Mouse (Mus musculus) embryonic facial prominence, embryonic 11.5 days (tissue): ENCODE data around the gene Ppt2. TPM values are rescaled to one million over a fixed set of nuclear protein-coding genes. Genes with fewer than 3 reads are reported as not detected.
A peak's percentile ranks its signal among the peaks of the same experiment; 100 is the strongest.

ENCODE experiments used
- ATAC-seq: fragments of 200-750 bp; cut with Nextera tagmentation; replicated peaks from 2 replicates; pipeline ENCODE4 v1.8.0; 2017; ENCODE audit warnings: low read depth; ENCODE audit not compliant: insufficient number of reproducible peaks, low FRiP score, low TSS enrichment
- DNase-seq: peaks from one replicate; pipeline ENCODE4 v3.0.0-alpha.2; 2015; ENCODE audit warnings: low spot score
- H3K27ac ChIP-seq: fragments of 300-500 bp; sonication (generic); replicated peaks from 2 replicates; pipeline ENCODE4 v1.5.1; 2014; ENCODE audit warnings: mild to moderate bottlenecking, low read depth, low read length, control low read depth
- H3K27me3 ChIP-seq: fragments of 300-500 bp; sonication (generic); 2 replicates; pipeline ENCODE4 v1.6.1; 2014; ENCODE audit warnings: mild to moderate bottlenecking, low read length, moderate library complexity, mixed read lengths; ENCODE audit not compliant: control insufficient read depth, insufficient read depth
- H3K36me3 ChIP-seq: fragments of 300-500 bp; sonication (generic); replicated peaks from 2 replicates; pipeline ENCODE4 v1.6.1; 2014; ENCODE audit warnings: low read depth, mild to moderate bottlenecking, low read length, moderate library complexity, mixed read lengths; ENCODE audit not compliant: control insufficient read depth, insufficient read depth
- H3K4me1 ChIP-seq: fragments of 300-500 bp; sonication (generic); 2 replicates; pipeline ENCODE4 v1.6.1; 2014; ENCODE audit warnings: low read length, mixed read lengths; ENCODE audit not compliant: control insufficient read depth, insufficient read depth
- H3K4me2 ChIP-seq: fragments of 300-500 bp; sonication (generic); 2 replicates; pipeline ENCODE4 v1.6.1; 2014; ENCODE audit warnings: low read depth, mild to moderate bottlenecking, control low read depth, low read length, moderate library complexity
- H3K4me3 ChIP-seq: fragments of 300-500 bp; sonication (generic); 2 replicates; pipeline ENCODE4 v1.5.1; 2014; ENCODE audit warnings: low read depth, low read length, control low read depth
- H3K9ac ChIP-seq: fragments of 300-500 bp; sonication (generic); replicated peaks from 2 replicates; pipeline ENCODE4 v1.6.1; 2014; ENCODE audit warnings: mild to moderate bottlenecking, control low read depth, low read length
- H3K9me3 ChIP-seq: fragments of 300-500 bp; sonication (generic); replicated peaks from 2 replicates; pipeline ENCODE4 v1.6.1; 2016; ENCODE audit warnings: mild to moderate bottlenecking, low read length, inconsistent platforms, mixed read lengths; ENCODE audit not compliant: control insufficient read depth
- WGBS: fragments of 180-500 bp; shearing (Covaris S2); extraction: QIAGEN DNeasy Blood & Tissue Kit; methylation state at CpG from one replicate; pipeline ENCODE4 v1.1.7; 2014; 5-methylcytosine and 5-hydroxymethylcytosine counted together
- polyA plus RNA-seq: library from polyadenylated mRNA; unstranded; fragments of >200 nt; fragmentation: Nextera tagmentation; extraction: Ambion mirVana; gene quantifications from 2 replicates; pipeline ENCODE4 v1.2.1, GENCODE M21; 2014

The Ppt2 gene
- 19.4 and 20.0 TPM in 2 replicates for polyA plus RNA-seq

DNA sequence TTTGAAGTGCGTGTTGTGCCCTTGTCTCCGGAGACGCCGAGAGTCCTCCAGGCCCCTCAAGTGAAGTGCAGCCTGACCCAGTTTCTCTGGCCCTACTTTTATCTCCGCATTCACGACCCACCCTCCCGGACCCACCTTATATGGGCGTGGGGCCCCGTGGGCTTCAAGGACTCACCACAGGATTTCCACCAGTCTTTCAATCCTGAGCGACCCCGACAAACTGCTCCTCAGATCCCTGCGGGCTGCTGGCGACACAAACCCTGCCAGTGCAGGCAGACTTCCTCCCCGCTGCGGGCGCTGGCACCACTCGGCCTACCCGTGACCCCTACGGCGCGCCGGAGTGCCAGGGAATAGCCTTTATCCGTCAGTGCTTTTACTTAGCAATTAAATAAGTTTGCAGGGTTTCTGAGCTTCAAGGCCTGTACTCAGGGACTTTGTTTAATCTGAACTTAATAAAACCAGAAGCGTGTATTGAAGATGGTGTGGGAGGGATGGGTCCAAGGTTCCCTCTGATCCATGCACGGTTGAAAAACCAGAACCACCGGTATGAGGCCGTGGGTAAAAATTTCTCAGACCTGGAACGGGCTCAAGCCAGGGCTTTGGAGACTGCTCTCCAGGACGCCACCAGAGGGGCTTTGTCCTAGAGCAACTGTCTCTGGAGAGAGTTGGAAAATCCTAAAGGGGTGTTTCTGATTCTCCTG is at the start of gene Ppt2:
TSS of gene Ppt2 (minus strand) at position 568 of the 701 bp plus-strand sequence.
- no peaks in the 10 kb centered on the region for H3K9me3 ChIP-seq
- H3K36me3 ChIP-seq: no peaks in the 10 kb centered on the region
- peaks cover 18% of the 10 kb centered on the region for H3K4me1 ChIP-seq
- peak within 1 kb of the TSS; percentile 80 for H3K27ac ChIP-seq
- no peak for ATAC-seq
- peaks cover 29% of the 10 kb centered on the region for H3K27me3 ChIP-seq
- H3K4me3 ChIP-seq: peak within 1 kb of the TSS; percentile 53
- H3K9ac ChIP-seq: peak within 1 kb of the TSS; percentile 74
- H3K4me2 ChIP-seq: peak within 1 kb of the TSS; percentile 92
- DNase-seq: peak; percentile 33
- WGBS: 4% methylated on average over 29 of the region's 29 CpGs

- 78% methylated on average over 12 of the region's 12 CpGs for WGBS
- no peak overlapping the region for H3K27ac ChIP-seq
- no peak overlapping the region for H3K4me3 ChIP-seq
- no peaks in the 10 kb centered on the region for H3K36me3 ChIP-seq
- H3K9me3 ChIP-seq: no peaks in the 10 kb centered on the region
- H3K4me2 ChIP-seq: no peak overlapping the region
- no peak for ATAC-seq
- peaks cover 4% of the 10 kb centered on the region for H3K4me1 ChIP-seq
- DNase-seq: no peak
- H3K27me3 ChIP-seq: peaks cover 22% of the 10 kb centered on the region
- no peak overlapping the region for H3K9ac ChIP-seq
Measured at GRCm38 (mm10) chr17:34676671-34677070, 48.4 kb upstream of the Ppt2 start.

DNA sequence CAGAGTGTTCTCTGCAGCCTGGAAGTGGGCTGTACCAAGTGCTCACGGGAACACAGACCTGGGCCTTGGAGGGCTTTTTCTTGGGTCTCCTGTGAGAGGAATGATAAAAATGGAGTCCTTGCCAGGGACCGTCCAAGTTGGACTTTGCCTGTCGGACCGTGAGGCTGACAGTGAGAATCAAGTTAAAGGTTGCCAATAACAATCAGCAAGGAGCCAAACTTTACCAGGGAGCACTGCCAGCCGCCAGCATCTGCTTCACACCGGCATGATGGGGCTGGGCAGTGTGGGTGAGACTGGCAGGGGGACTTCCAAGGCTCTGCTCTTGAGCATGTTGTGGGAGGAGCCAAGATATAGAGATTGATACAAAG is 47.8 kb upstream of the Ppt2 start:
- 82% methylated on average over 6 of the region's 6 CpGs for WGBS
- Histone ChIP-seq H3K4me1 (peaks cover 7% of the 10 kb centered on the region), H3K4me3 (no peak overlapping the region), H3K9ac (no peak overlapping the region), H3K4me2 (no peak overlapping the region), H3K36me3 (no peaks in the 10 kb centered on the region), H3K9me3 (no peaks in the 10 kb centered on the region), H3K27me3 (peaks cover 28% of the 10 kb centered on the region), H3K27ac (no peak overlapping the region)
- DNase-seq (no peak), ATAC-seq (no peak)

GRCm38 (mm10) chr17:34675205-34676092 is 47.1 kb upstream of the Ppt2 start:
- Histone ChIP-seq H3K27ac (no peak overlapping the region), H3K9me3 (no peaks in the 10 kb centered on the region), H3K4me3 (no peak overlapping the region), H3K36me3 (no peaks in the 10 kb centered on the region), H3K27me3 (peaks cover 34% of the 10 kb centered on the region), H3K4me2 (no peak overlapping the region), H3K4me1 (peaks cover 9% of the 10 kb centered on the region), H3K9ac (no peak overlapping the region)
- WGBS: 76% methylated on average over 13 of the region's 13 CpGs
- ATAC-seq (no peak), DNase-seq (no peak)

DNA sequence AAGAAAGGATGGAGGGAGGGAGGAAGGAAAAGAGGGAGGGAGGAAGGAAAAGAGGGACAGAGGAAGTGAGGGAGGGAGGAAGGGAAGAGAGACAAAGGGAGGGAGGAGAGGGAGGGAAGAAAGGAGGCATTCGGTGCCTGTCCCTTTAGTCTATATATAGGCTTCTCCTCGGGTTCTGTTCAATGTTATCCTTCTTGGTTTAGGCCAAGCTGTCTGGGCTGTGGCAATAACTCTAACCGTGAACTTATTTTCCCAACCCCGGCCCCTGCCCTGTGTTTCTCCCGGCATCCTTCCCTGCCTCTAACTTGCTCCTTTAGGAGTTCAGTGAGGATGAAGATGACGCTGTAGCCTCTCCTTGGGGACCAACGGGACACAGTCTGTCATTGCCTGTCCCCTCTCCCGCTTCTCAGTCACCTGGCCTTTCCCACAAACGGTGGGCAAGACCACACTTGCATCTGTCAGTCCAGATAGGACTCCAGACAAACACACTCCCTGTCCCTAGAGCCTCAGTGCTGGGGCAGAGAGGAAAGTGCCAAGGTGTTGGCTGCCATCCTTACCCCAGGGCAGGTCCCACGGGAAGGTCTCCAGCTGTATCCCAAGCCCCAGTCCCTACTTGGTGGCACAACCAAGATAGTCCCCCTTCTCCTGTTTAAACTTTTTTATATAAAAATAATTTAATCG is 46.4 kb upstream of the Ppt2 start:
- Histone ChIP-seq H3K27me3 (peaks cover 42% of the 10 kb centered on the region), H3K27ac (no peak overlapping the region), H3K4me2 (no peak overlapping the region), H3K4me3 (no peak overlapping the region), H3K36me3 (no peaks in the 10 kb centered on the region), H3K9ac (no peak overlapping the region), H3K4me1 (peaks cover 9% of the 10 kb centered on the region), H3K9me3 (no peaks in the 10 kb centered on the region)
- WGBS: 66% methylated on average over 11 of the region's 11 CpGs
- ATAC-seq: no peak
- no peak for DNase-seq

DNA sequence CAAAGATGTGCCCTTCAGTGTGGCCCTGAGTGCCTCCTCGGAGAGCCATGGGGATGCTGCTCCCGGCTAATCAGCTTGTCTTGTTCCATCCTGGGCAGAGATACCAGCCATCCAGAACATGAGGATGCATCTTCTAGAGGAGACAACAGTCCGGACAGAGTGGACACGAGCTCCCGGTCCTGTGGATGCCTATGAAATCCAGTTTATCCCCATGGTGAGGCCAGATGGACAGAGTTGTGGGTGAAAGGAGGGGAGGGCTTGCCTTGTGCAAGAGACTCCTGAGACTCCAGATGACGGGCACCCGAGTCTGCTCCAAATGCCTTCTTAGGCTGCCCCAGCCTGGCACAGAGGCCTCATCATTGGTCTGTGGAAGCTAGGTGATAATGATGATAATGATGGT is 44.8 kb upstream of the Ppt2 start:
- Histone ChIP-seq H3K4me3 (no peak overlapping the region), H3K27me3 (peaks cover 42% of the 10 kb centered on the region), H3K9ac (no peak overlapping the region), H3K9me3 (no peaks in the 10 kb centered on the region), H3K4me1 (peaks cover 9% of the 10 kb centered on the region), H3K4me2 (no peak overlapping the region), H3K27ac (no peak overlapping the region), H3K36me3 (no peaks in the 10 kb centered on the region)
- no peak for ATAC-seq
- 87% methylated on average over 7 of the region's 7 CpGs for WGBS
- no peak for DNase-seq

GRCm38 (mm10) chr17:34672246-34672792 is 44.0 kb upstream of the Ppt2 start:
- H3K27me3 ChIP-seq: peaks cover 42% of the 10 kb centered on the region
- 29% methylated on average over 49 of the region's 49 CpGs for WGBS
- no peaks in the 10 kb centered on the region for H3K9me3 ChIP-seq
- no peaks in the 10 kb centered on the region for H3K36me3 ChIP-seq
- peak overlapping the region; percentile 65 for H3K4me2 ChIP-seq
- H3K4me3 ChIP-seq: peak overlapping the region; percentile 29; the same call in 1 of the 2 replicates
- H3K27ac ChIP-seq: no peak overlapping the region
- no peak for ATAC-seq
- no peak for DNase-seq
- H3K9ac ChIP-seq: no peak overlapping the region
- peaks cover 9% of the 10 kb centered on the region for H3K4me1 ChIP-seq
